Mouse (Mus musculus) lung, embryonic 16.5 days (tissue): ENCODE data around the gene Scaper. TPM values are rescaled to one million over a fixed set of nuclear protein-coding genes. Genes with fewer than 3 reads are reported as not detected.

Source experiments
- ATAC-seq: fragments of 200-750 bp; cut with Nextera tagmentation; 2 replicates; pipeline ENCODE4 v1.8.0; 2017; ENCODE audit warnings: low read depth, mild to moderate bottlenecking, moderate library complexity
- H3K27ac ChIP-seq: fragments of 300-500 bp; sonication (generic); 2 replicates; pipeline ENCODE4 v1.5.1; 2014; ENCODE audit warnings: mild to moderate bottlenecking, control low read depth, low read length
- H3K27me3 ChIP-seq: fragments of 300-500 bp; sonication (generic); 2 replicates; pipeline ENCODE4 v1.6.1; 2014; ENCODE audit warnings: low read depth, low read length, mixed read lengths; ENCODE audit not compliant: control insufficient read depth, insufficient read depth
- H3K36me3 ChIP-seq: fragments of 300-500 bp; sonication (generic); 2 replicates; pipeline ENCODE4 v1.6.1; 2014; ENCODE audit warnings: low read length; ENCODE audit not compliant: control insufficient read depth, insufficient read depth
- H3K4me1 ChIP-seq: fragments of 300-500 bp; sonication (generic); replicated peaks from 2 replicates; pipeline ENCODE4 v1.6.1; 2014; ENCODE audit warnings: low read length, mixed read lengths; ENCODE audit not compliant: control insufficient read depth, insufficient read depth
- H3K4me2 ChIP-seq: fragments of 300-500 bp; sonication (generic); 2 replicates; pipeline ENCODE4 v1.6.1; 2014; ENCODE audit warnings: low read depth, low read length, control low read depth
- H3K4me3 ChIP-seq: fragments of 300-500 bp; sonication (generic); 2 replicates; pipeline ENCODE4 v1.5.1; 2014; ENCODE audit warnings: mild to moderate bottlenecking, low read length, control low read depth
- H3K9ac ChIP-seq: fragments of 300-500 bp; sonication (generic); 2 replicates; pipeline ENCODE4 v1.6.1; 2014; ENCODE audit warnings: low read length, control low read depth
- H3K9me3 ChIP-seq: fragments of 300-500 bp; sonication (generic); 2 replicates; pipeline ENCODE4 v1.6.1; 2016; ENCODE audit warnings: low read length; ENCODE audit not compliant: control insufficient read depth
- WGBS: fragments of 180-500 bp; shearing (Covaris S2); extraction: QIAGEN DNeasy Blood & Tissue Kit; methylation state at CpG from one replicate; pipeline ENCODE4 v1.1.7; 2014; 5-methylcytosine and 5-hydroxymethylcytosine counted together
- polyA plus RNA-seq: library from polyadenylated mRNA; unstranded; fragments of >200 nt; fragmentation: Nextera tagmentation; extraction: Ambion mirVana; gene quantifications from 2 replicates; pipeline ENCODE4 v1.2.1, GENCODE M21; 2015

Gene Scaper
- polyA plus RNA-seq, 1 experiment from 2014 or later: 7.3 TPM

DNA sequence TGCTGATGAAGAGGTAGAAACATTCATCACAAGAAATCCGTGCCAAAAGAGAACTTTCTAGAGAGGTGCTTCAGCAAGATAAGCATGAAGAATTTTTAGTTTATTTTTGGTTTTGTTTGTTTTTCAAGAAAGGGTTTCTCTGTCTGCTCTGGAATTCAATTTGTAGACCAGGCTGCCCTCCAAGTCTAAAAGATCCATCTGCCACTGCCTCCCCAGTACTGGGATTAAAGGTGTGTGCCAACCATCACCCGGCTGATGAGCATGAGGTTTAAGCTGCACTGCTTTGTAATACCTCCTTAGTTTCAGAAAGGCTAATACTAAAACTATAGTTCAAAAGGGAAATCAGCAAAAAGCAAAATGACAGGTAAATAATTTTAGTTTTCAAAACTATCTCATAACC, 35.0 kb downstream of the Scaper start:
- WGBS: 71% methylated on average over 2 of the region's 2 CpGs
- Histone ChIP-seq H3K9ac (no peak overlapping the region), H3K36me3 (no peaks in the 10 kb centered on the region), H3K4me1 (no peaks in the 10 kb centered on the region), H3K4me3 (no peak overlapping the region), H3K4me2 (no peak overlapping the region), H3K27ac (no peak overlapping the region), H3K9me3 (no peaks in the 10 kb centered on the region), H3K27me3 (no peaks in the 10 kb centered on the region)
- no peak for ATAC-seq

GRCm38 (mm10) chr9:55901588-55901987, 36.3 kb downstream of the Scaper start:
- Histone ChIP-seq H3K36me3 (no peaks in the 10 kb centered on the region), H3K27me3 (no peaks in the 10 kb centered on the region), H3K9me3 (no peaks in the 10 kb centered on the region), H3K4me3 (no peak overlapping the region), H3K4me1 (no peaks in the 10 kb centered on the region), H3K27ac (no peak overlapping the region), H3K9ac (no peak overlapping the region), H3K4me2 (no peak overlapping the region)
- ATAC-seq: no peak
- 60% methylated on average over 3 of the region's 3 CpGs for WGBS

- Histone ChIP-seq H3K4me2 (no peak overlapping the region), H3K36me3 (no peaks in the 10 kb centered on the region)
- 74% methylated on average over 3 of the region's 4 CpGs for WGBS
These were observed 37.4 kb downstream of the Scaper start for GRCm38 (mm10) chr9:55900531-55900930.

GRCm38 (mm10) chr9:55878066-55878465, 59.9 kb downstream of the Scaper start:
- Histone ChIP-seq H3K9ac (no peak overlapping the region), H3K4me3 (no peak overlapping the region), H3K27ac (no peak overlapping the region), H3K4me2 (no peak overlapping the region), H3K27me3 (no peaks in the 10 kb centered on the region), H3K36me3 (no peaks in the 10 kb centered on the region), H3K4me1 (no peaks in the 10 kb centered on the region), H3K9me3 (no peaks in the 10 kb centered on the region)
- WGBS: 53% methylated on average over 1 of the region's 1 CpGs
- peak; percentile 71 for ATAC-seq

More at GRCm38 (mm10) chr9:55900531-55900930, 37.4 kb downstream of the Scaper start:
- Histone ChIP-seq H3K27me3 (no peaks in the 10 kb centered on the region), H3K27ac (no peak overlapping the region), H3K9ac (no peak overlapping the region), H3K9me3 (no peaks in the 10 kb centered on the region), H3K4me1 (no peaks in the 10 kb centered on the region), H3K4me3 (no peak overlapping the region)
- ATAC-seq: no peak

DNA sequence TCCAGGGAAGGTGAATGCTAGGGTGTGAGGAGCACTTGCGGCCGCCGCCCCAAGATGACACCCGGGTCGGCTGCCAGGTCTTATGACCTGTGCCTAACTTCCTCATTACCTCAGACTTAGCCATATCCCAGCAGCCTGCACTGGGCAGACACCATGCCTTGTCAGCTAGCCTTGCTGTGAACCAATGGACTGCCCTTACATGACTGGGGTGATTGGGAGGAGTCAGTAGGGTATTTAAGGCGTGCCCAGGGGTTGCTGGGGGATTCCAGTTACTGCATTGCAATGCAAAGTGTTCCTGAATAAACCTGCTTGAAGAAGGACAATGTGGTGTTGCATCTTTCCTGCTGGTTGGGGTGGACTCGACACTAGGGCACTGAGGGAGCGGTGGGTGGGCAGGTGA, 148.5 kb downstream of the Scaper start:
- no peak for ATAC-seq
- Histone ChIP-seq H3K4me2 (no peak overlapping the region), H3K4me3 (no peak overlapping the region), H3K9me3 (no peaks in the 10 kb centered on the region), H3K27me3 (no peaks in the 10 kb centered on the region), H3K9ac (no peak overlapping the region), H3K4me1 (no peaks in the 10 kb centered on the region), H3K27ac (no peak overlapping the region), H3K36me3 (no peaks in the 10 kb centered on the region)
- 90% methylated on average over 8 of the region's 8 CpGs for WGBS

- no peaks in the 10 kb centered on the region for H3K9me3 ChIP-seq
- WGBS: 24% methylated on average over 4 of the region's 4 CpGs
These were observed 225.9 kb downstream of the Scaper start for GRCm38 (mm10) chr9:55712016-55712415.

DNA sequence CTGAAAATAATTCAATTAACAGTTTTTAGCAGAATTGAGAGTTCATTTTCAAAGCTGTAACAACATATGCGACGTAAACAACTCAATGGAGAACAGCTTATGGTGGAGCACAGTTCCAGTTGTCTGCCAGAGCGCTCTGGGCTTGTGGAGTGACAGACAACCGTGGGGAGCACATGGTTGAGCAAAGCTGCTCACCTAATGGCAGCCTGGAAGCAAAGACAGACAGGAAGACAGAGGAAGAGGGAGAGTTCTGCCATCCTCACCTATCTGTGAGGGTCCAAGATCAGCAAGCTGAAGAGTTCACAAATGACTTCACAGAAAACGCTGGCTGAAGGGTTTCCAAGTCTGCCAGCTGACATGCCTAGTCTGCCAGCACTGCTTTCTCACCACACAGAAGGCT, 227.4 kb downstream of the Scaper start:
- Histone ChIP-seq H3K9me3 (no peaks in the 10 kb centered on the region), H3K4me1 (0 out of 2 replicates have a peak, but pooled peaks cover 2% of the 10 kb centered on the region), H3K27ac (no peak overlapping the region), H3K27me3 (no peaks in the 10 kb centered on the region), H3K4me3 (no peak overlapping the region), H3K9ac (no peak overlapping the region), H3K36me3 (no peaks in the 10 kb centered on the region), H3K4me2 (no peak overlapping the region)
- 79% methylated on average over 5 of the region's 5 CpGs for WGBS
- ATAC-seq: no peak

More at GRCm38 (mm10) chr9:55712016-55712415, 225.9 kb downstream of the Scaper start:
- Histone ChIP-seq H3K36me3 (no peaks in the 10 kb centered on the region), H3K4me1 (0 out of 2 replicates have a peak, but pooled peaks cover 2% of the 10 kb centered on the region), H3K27ac (no peak overlapping the region), H3K4me3 (no peak overlapping the region), H3K27me3 (no peaks in the 10 kb centered on the region), H3K4me2 (no peak overlapping the region), H3K9ac (no peak overlapping the region)
- peak; percentile 86 for ATAC-seq

DNA sequence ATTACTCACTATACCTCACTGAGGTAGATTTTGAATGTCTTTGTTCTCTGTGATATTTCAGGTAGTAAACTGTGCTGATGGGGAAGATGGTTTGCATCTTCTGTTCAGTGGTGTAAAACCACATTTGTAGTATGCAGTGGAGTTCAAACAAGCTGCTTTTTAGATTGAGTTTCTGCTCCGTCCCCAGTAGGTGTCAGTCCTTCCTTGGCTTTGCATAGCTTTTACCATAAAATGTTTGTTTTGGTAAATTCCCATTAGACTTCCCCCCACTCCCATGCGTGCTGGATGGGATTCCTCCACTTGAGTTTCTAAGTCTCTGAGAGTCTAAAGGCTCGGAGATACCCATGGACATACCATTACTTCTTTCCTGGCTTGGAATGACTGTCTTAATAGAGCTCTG, 231.3 kb downstream of the Scaper start:
- WGBS: 44% methylated on average over 3 of the region's 3 CpGs
- no peaks in the 10 kb centered on the region for H3K27me3 ChIP-seq

GRCm38 (mm10) chr9:55695307-55695706, 242.6 kb downstream of the Scaper start:
- H3K27ac ChIP-seq: no peak overlapping the region
- no peak overlapping the region for H3K4me2 ChIP-seq
- H3K36me3 ChIP-seq: no peaks in the 10 kb centered on the region
- no peak overlapping the region for H3K4me3 ChIP-seq
- H3K27me3 ChIP-seq: no peaks in the 10 kb centered on the region
- no peak overlapping the region for H3K9ac ChIP-seq
- no peaks in the 10 kb centered on the region for H3K9me3 ChIP-seq
- ATAC-seq: no peak
- WGBS: 46% methylated on average over 1 of the region's 1 CpGs
- no peaks in the 10 kb centered on the region for H3K4me1 ChIP-seq

More for the DNA sequence above, 231.3 kb downstream of the Scaper start:
- H3K9me3 ChIP-seq: no peaks in the 10 kb centered on the region
- H3K36me3 ChIP-seq: no peaks in the 10 kb centered on the region
- no peak overlapping the region for H3K4me3 ChIP-seq
- H3K9ac ChIP-seq: no peak overlapping the region
- no peak overlapping the region for H3K27ac ChIP-seq
- no peak overlapping the region for H3K4me2 ChIP-seq
- H3K4me1 ChIP-seq: no peaks in the 10 kb centered on the region
- ATAC-seq: no peak

DNA sequence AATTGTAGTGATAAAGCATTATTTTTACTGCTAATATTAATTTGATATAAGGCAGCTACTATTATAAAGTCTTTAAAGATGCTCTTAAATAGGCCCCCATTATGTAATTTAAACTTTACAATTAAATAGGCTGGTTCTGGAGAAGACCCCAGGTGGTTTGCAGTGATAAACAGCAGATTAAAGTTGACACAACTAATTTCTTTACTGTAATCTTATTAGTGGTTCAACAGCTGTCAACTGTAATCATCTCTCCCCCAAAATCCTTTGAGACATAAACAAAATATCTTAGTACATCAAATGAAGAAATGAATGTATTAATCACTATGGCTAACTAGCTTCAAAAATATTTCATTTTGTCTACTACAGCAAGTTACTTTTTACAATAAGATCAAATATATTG, 260.8 kb downstream of the Scaper start:
- Histone ChIP-seq H3K4me2 (no peak overlapping the region), H3K27me3 (no peaks in the 10 kb centered on the region), H3K9ac (no peak overlapping the region), H3K9me3 (no peaks in the 10 kb centered on the region), H3K4me1 (no peaks in the 10 kb centered on the region), H3K27ac (no peak overlapping the region), H3K4me3 (no peak overlapping the region), H3K36me3 (no peaks in the 10 kb centered on the region)
- ATAC-seq: no peak
